Mouse (Mus musculus) 3T3-L1 (cell line): ENCODE results near the gene Gm9008.
"Not testable (repeated sequence)": the region's sequence is repeated elsewhere in the genome, so short reads cannot be mapped to it uniquely, and the experiment has no call there.

Source experiments
- DNase-seq: peaks from one replicate; pipeline ENCODE4 v3.0.0-alpha.2; 2015; ENCODE audit warnings: low read depth, low spot score

Gm9008 gene

DNA sequence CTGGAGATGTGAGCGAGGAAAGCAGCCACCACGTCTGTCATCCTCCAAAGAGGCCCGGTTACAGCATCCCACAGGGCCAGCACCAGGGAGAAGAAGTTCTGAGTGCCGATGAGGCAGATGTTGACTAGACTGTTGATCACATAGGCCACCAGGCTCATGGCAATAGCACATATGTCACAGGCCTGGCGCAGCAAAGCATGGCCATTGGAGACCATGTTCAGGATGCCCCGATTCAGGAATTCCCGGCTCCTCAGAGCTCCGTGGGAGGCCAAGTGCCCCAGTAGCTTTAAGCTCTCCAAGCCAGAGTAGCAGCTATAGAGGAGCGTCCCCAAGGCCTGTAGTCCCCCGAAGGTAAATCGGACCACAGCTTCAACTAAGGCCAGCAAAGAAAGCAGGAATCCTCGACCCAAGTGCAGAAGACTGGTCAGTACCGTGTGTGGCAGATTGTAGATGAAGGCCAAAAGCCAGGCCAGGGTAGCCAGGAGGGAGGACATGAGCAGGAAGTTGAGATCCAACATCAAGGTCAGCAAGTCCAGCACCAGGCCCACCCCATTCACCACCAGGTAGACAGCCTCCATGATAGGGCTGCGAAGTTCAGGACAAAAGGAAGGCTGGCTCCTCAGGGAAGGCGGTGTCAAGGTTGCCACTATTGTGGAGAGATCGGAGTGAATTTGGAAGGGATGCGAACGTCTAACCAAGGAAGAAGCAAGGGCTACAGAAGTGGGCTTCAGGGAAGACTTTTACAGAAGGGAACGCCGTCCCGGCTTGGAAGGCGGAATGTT lies at the start of gene Gm9008:
Gene Gm9008, minus strand, starts transcription at position 731 of the 782 bp plus-strand sequence.
- DNase-seq = not testable (repeated sequence)

DNA sequence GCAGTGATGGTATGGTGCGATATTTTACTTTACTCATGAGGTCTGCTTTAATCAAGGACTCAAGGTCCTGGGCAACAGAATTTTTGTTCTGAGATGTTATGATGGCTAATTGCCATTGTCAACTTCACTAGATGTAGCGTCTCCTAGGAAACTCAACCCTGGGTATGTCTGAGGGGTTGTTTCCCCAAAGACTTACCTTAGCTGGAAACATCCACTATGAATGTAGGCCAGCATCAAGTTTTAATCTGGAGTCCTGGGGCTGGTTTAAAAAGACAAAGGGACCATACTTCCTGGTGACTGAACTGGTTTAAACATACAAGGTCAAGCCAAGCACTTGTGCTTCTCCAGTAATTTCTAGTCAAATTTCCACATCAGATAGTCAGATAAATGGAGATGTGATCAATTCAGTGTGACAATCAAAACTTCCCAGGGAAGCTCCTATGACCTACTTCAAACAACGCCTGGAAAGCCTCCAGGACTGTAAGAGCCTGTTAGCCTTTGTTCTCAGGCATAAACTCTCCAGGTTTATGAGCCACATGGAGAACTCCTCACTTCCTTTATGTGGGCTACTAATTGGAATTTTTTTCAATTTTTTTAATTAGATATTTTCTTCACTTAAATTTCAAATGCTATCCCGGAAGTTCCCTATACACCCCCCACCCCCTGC lies 24.5 kb upstream of the Gm9008 start:
- no peak for DNase-seq

DNA sequence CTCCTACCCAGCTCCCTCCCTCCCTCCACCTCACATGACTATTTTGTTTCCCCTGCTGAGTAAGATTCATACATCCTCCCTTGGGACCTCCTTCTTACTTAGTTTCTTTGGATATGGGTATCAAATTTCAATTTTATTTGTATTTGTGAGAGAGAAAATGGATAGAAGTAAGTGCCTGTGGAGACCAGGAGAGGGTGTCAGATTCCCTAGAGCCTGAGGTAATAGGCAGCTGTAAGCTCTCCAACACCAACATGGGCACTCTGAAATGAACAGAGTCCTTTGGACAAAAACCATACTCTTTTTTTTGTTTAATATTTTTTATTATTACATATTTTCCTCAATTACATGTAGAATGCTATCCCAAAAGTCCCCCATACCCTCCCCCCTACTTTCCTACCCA lies 12.6 kb upstream of the Gm9008 start:
- peak; percentile 44 for DNase-seq

DNA sequence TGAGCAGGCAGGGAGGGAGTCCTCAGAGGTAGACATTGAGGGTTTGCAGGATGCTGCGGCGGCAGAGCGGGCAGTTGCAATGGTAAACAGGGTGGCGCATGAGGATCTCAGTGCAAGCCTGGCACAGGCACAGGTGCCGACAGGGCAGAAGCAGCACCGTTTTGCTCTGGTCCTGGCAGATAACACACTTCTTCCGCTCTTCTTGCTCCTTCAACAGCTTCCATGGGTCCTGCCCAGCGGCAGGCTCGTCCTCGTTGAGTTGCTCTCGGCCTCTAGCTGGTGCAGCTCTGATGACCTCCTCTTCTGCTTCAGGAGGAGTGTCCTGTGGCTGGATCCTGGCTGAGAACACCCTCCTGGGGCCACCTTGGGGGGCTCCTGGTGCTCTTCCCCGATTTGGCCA lies 1.2 kb downstream of the Gm9008 start:
- DNase-seq = not testable (repeated sequence)

DNA sequence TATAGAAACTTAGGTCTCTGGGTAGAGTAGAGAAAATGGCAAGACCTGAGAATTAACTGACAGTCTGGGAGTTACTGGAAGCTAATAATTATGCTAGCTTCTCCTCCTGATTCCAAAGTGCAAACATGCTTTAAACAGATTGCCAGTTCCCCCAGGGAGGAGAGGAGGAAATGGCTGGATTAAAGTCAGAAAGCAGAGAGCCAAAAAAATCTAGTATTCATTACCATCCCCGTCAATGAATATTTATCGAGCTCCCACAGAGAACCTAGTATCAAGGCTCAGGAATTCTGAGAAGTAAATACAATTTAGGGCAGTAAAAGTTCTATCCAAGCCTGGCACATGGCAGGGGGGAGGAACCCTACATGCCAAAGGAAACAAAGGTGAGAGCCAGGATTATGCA lies 29.4 kb downstream of the Gm9008 start:
- no peak for DNase-seq
